Mouse (Mus musculus): ENCODE results near the gene Pkd1l2.

Gene Pkd1l2

GRCm38 (mm10) chr8:117085521-117085920 lies 3.3 kb upstream of the Pkd1l2 start:
- DNase-seq (ENCODE audit: extremely low spot score, low spot score) = no peak

DNA sequence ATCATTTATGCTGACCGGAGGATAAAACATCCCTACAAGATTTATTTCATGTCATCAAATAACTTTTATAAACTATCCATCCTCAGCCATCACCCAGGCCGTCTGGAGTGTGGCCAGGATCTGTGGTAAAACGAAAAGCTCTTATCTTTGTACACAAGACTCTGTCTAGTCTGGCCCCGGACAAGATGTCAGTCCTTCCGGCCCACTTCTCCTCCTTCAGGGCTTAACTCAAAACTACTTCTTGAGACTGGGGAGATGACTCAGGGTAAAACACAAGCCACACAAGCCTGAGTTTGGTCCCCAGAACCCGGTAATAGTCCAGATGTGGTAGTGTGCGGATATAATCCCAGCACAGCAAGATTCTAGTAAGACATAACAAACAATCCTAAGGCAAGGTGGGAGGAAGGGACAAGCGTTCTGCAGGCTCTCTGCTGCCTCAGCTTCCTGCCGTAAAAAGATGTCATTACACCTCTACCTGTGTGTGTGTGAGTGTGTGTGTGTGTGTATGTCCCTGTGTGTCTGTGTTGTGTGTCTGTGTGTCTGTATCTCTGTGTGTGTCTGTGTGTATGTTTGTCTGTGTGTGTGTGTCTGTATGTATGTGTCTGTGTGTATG lies 804 bp upstream of the Pkd1l2 start:
- DNase-seq (ENCODE audit: extremely low spot score, low spot score) = no peak

DNA sequence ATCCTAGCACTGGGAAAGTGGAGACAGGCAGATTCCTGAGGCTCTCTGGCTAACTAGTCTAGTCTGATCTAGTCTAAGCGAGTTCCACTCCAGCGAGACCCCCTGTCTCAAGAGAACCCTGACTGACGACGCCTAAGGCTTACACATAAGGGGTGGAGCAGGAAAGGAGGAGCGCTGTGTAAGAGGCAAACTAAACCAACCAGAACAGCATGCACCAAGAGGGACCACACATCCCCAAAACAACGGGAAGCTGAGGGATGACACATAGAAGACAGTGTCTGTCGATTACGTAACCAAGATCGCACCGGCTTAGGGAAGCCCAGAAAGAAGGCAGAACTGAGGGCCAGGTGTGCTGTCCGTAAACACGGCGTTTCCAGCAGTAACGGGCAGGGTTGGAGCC lies 2.6 kb downstream of the Pkd1l2 start:
- no peak for DNase-seq (ENCODE audit: extremely low spot score, low spot score)

DNA sequence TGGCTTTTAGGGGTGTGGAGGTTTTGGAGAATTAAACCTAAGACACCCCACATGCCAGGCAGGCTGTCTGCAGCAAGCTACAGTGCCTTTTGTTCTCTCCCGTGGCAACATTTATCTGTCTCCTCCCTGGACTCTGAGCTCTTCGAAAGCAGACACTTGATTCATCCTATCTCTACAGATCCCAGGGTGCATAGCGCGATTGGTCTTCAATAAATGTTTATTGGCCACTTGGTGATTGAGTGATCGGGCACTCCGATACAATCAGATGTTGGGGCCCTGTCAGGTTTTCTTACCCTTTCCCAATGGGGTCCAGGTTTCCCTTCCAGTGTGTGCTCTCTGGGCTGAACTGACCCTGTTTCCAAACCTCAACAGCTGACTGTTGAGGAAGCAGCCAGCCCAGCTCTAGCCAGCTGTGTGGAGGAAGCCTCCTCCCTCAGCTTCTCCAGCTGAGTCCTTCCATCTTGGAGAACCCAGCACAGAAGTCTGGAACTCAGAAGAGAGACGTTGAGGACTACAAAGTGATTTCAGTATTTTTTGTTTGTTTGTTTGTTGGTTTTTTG lies 3.8 kb downstream of the Pkd1l2 start:
- DNase-seq (ENCODE audit: extremely low spot score, low spot score) = no peak

- no peak for DNase-seq (ENCODE audit: extremely low spot score, low spot score)
These were observed 7.7 kb downstream of the Pkd1l2 start for GRCm38 (mm10) chr8:117074350-117075182.

GRCm38 (mm10) chr8:117069708-117070107 lies 12.5 kb downstream of the Pkd1l2 start:
- no peak for DNase-seq (ENCODE audit: extremely low spot score, low spot score)

DNA sequence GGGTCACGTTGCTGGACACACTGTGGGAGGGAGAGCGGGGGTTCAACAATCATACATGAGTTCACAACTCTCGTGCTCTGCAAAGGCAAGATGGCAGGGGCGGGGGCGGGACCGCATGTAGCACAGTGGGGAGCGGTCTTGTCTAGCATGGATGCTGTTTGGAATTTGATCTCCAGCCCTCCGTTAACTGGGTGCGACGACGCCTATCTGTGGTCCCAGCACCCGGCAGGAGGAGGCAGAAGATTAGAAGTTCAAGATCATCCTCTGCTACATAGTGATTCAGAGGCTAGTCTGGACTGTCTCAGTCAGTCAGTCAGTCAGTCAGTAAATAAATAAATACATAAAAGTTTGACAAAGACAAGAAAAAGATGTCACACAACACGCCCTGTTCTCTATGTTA lies 14.0 kb downstream of the Pkd1l2 start:
- no peak for DNase-seq (ENCODE audit: extremely low spot score, low spot score)

GRCm38 (mm10) chr8:117067396-117067795 lies 14.9 kb downstream of the Pkd1l2 start:
- no peak for DNase-seq (ENCODE audit: extremely low spot score, low spot score)

GRCm38 (mm10) chr8:117066955-117067354 lies 15.3 kb downstream of the Pkd1l2 start:
- no peak for DNase-seq (ENCODE audit: extremely low spot score, low spot score)

DNA sequence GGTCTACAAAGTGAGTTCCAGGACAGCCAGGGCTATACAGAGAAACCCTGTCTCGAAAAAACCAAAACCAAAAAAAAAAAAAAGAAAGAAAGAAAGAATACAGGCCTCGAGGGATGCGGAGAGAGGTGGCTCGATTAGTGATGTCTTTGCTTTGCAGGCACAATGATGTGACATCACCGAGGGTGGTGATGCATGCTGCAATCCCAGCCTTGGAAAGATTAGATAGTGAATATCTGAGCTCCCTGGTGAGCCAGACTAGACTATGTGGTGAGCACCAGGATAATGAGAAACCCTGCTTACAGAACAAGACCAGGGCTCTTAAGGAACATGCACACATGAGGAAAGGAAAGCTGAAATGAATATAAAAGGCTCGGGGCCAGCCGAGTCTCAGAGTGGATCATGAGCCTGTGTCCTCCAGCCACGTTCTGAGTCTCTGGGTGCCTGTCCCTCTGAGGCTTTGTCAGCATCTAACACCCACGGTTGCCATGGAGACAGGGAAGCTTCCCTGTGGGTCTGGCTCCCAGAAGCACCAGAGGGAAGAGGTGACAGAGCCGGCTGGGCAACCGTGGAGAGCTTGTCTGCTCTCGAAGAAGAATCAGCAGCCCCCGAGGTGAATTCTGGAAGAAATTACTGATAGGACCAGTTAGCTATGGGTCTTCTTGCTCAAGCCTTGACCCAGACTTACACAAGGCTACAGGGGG lies 20.9 kb downstream of the Pkd1l2 start:
- DNase-seq (ENCODE audit: extremely low spot score, low spot score) = no peak

GRCm38 (mm10) chr8:117060306-117060705 lies 21.9 kb downstream of the Pkd1l2 start:
- DNase-seq (ENCODE audit: extremely low spot score, low spot score) = no peak

- DNase-seq (ENCODE audit: extremely low spot score, low spot score) = no peak
These were observed 23.2 kb downstream of the Pkd1l2 start for GRCm38 (mm10) chr8:117059021-117059420.

GRCm38 (mm10) chr8:117055097-117055496 lies 27.2 kb downstream of the Pkd1l2 start:
- DNase-seq (ENCODE audit: extremely low spot score, low spot score) = no peak

- no peak for DNase-seq (ENCODE audit: extremely low spot score, low spot score)
These were observed 28.1 kb downstream of the Pkd1l2 start for GRCm38 (mm10) chr8:117054146-117054545.

GRCm38 (mm10) chr8:117053135-117054079 lies 28.8 kb downstream of the Pkd1l2 start:
- no peak for DNase-seq (ENCODE audit: extremely low spot score, low spot score)

DNA sequence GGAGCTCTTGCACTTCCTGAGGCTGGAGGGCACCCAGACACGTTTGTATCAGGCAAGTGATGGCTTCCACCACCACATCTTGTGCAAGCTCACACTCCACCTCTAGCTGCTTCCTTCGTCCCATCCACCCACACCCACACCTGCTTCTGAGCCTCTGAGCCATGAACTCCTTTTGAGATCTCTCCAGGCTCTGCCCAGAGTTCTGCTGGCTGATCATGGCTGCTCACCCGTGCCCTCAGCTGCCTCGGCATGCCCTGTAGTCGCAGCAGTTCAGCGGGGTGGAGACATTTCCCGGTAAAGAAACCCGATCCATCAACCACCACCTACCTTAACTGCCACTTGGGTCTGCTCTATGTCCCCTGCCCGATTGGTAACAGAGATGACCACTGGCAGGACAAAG lies 30.9 kb downstream of the Pkd1l2 start:
- no peak for DNase-seq (ENCODE audit: extremely low spot score, low spot score)

GRCm38 (mm10) chr8:117050763-117051162 lies 31.5 kb downstream of the Pkd1l2 start:
- DNase-seq (ENCODE audit: extremely low spot score, low spot score) = no peak

DNA sequence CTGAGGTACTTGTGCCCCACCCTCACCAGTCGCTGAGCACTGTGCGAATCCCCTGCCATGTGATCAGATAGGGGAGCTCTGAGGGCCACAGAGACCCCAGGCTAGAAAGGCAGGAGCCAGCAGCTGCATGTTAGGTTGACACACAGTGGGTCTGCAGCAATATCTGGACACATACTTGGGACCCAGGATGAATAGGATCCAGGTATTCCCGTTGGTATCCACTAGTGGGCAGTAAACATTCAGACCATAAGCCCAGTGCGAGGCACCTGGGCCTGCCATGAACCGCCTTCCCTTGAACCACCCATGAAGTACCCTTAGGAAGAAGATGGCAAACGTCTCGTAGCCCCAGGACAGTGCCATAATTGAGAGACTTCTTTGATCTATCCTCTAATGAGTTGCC lies 32.8 kb downstream of the Pkd1l2 start:
- no peak for DNase-seq (ENCODE audit: extremely low spot score, low spot score)

DNA sequence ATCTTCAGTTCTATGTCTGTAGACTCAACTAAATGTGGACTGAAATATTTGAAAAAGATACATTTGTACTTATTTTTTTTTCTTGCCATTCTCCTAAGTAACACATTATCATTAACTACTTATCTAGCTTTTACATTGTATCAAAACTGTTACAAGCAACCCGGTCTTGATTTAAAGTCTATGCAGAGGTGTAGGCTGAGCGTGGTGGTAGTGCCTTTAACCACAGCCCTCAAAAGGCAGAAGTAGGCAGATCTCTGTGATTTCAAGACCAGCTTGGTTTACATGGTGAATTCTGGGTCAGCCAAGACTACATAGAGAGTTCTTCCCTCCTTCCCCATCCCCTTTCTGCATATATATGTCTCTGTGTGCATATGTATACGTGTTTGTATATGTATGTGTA lies 38.7 kb downstream of the Pkd1l2 start:
- no peak for DNase-seq (ENCODE audit: extremely low spot score, low spot score)

DNA sequence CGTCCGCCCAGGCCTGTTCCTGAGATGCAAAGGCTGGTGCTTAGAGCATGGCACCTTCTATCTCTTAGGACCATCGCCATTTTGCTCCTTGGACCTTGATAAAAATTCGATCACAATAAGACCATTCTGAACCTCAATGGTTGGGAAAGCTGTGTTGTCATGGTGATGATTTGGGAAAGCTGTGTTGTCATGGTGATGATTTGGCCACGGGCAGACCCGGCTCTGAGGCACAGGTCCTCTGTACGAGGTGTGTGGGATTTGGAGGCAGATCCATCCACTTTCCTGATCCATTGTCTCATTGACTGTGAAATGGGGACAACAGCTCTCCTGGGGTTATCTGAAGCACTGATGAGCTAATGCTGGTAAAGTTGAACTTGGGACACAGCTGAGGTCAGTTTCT lies 42.4 kb downstream of the Pkd1l2 start:
- DNase-seq (ENCODE audit: extremely low spot score, low spot score) = no peak

- no peak for DNase-seq (ENCODE audit: extremely low spot score, low spot score)
These were observed 44.8 kb downstream of the Pkd1l2 start for GRCm38 (mm10) chr8:117037374-117037935.

Measured in neural tube, embryonic 10.5 days (tissue).